Mouse (Mus musculus): ENCODE data around the gene Tmprss11a. TPM values are rescaled to one million over a fixed set of nuclear protein-coding genes. Genes with fewer than 3 reads are reported as not detected.
A peak's percentile ranks its signal among the peaks of the same experiment; 100 is the strongest.

Tmprss11a gene
- total RNA-seq (2021) = not detected
- long read RNA-seq, experiment 1 = 0 reads
- long read RNA-seq, experiment 2 = 0 reads

- no peak for DNase-seq (ENCODE audit: low spot score in 2 of 2)
These were observed at the start of gene Tmprss11a for GRCm38 (mm10) chr5:86468890-86469289. Gene Tmprss11a (minus strand): TSS chr5:86468990.

- no peak for DNase-seq (ENCODE audit: low spot score in 2 of 2)
These were observed 49.7 kb upstream of the Tmprss11a start, which contains the start of gene Tmprss11g for GRCm38 (mm10) chr5:86518500-86518899. Gene Tmprss11g (minus strand): TSS chr5:86518600.

- DNase-seq (ENCODE audit: low spot score in 2 of 2) = no peak
These were observed 42.7 kb upstream of the Tmprss11a start for GRCm38 (mm10) chr5:86511538-86511937.

DNA sequence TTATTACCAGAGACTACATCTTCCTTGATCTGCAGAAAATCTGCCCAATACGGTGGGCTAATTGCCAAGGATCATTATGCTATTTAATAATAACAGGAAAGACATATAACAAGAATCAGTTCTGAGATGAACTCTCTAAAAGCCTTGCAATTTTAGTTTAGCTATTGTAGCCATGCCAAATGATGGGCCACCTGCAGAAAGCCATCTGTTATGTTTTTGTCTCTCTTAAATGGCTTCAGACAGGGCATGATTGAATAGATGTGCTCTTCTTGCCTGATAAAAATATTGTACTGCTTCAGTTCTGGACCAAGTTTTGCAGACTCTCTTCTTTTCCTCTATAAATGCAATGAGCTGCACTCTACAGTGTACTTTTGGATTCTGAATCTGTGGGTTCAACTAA, 24.7 kb upstream of the Tmprss11a start:
- no peak for DNase-seq (ENCODE audit: low spot score in 2 of 2)

DNA sequence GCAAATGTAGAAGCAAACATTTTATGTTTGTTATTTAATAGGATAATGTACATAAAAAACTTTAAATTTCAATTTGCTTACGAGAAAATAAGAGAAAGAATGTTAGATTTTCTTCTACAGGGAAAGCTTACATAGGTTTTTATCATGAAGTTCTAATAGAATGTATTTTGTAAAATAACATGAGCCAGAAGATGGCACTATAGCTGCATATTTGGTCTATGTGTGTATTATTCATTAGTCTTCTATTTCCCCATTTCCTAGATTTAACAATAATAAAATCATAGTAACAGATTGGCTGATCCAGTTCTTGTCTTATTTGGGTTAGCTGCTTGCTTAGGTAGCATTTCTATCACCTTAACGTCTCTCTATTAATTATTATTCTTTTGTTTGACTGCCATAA, 13.8 kb upstream of the Tmprss11a start:
- no peak for DNase-seq (ENCODE audit: low spot score in 2 of 2)

- DNase-seq (ENCODE audit: low spot score in 2 of 2) = no peak
These were observed 13.2 kb upstream of the Tmprss11a start for GRCm38 (mm10) chr5:86482031-86482430.

GRCm38 (mm10) chr5:86473859-86474258, 5.1 kb upstream of the Tmprss11a start:
- DNase-seq (ENCODE audit: low spot score in 2 of 2) = no peak

- no peak for DNase-seq (ENCODE audit: low spot score in 2 of 2)
These were observed 29.5 kb downstream of the Tmprss11a start for GRCm38 (mm10) chr5:86439306-86439705.

GRCm38 (mm10) chr5:86438548-86438947, 30.2 kb downstream of the Tmprss11a start:
- no peak for DNase-seq (ENCODE audit: low spot score in 2 of 2)

- DNase-seq (ENCODE audit: low spot score in 2 of 2) = peak in 1 of 2 experiments; percentile 12
These were observed 36.1 kb downstream of the Tmprss11a start for GRCm38 (mm10) chr5:86432697-86433096.

GRCm38 (mm10) chr5:86431096-86431495, 37.7 kb downstream of the Tmprss11a start:
- no peak for DNase-seq (ENCODE audit: low spot score in 2 of 2)

GRCm38 (mm10) chr5:86421323-86422028, 47.3 kb downstream of the Tmprss11a start:
- no peak for DNase-seq (ENCODE audit: low spot score in 2 of 2)

GRCm38 (mm10) chr5:86419494-86419893, 49.3 kb downstream of the Tmprss11a start:
- DNase-seq (ENCODE audit: low spot score in 2 of 2) = no peak

- DNase-seq (ENCODE audit: low spot score in 2 of 2) = no peak
These were observed 54.5 kb downstream of the Tmprss11a start for GRCm38 (mm10) chr5:86414280-86414679.

DNA sequence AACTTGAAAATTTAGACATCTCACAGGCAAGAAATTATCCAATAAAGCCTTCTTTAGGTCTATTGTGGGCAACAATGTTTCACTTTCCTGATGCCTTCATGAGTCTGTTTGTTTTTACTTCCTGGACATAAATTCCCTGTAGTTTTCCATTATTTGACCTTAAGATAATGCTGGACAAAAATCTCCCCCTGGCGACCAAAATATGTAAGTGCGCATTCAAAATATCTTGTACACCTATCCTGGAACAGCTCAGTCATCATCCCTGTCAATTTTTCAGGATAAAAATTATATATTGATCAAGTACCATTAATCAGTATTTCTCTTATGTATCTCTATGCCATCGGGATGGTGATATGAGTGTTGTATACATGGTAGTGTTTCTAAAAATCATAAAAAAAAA, 58.0 kb downstream of the Tmprss11a start:
- DNase-seq (ENCODE audit: low spot score in 2 of 2) = peak in 1 of 2 experiments; percentile 21

- DNase-seq (ENCODE audit: low spot score in 2 of 2) = no peak
These were observed 60.8 kb downstream of the Tmprss11a start for GRCm38 (mm10) chr5:86407941-86408340.

GRCm38 (mm10) chr5:86407191-86407590, 61.6 kb downstream of the Tmprss11a start:
- DNase-seq (ENCODE audit: low spot score in 2 of 2) = no peak

GRCm38 (mm10) chr5:86373320-86373719, 95.5 kb downstream of the Tmprss11a start, which contains the start of gene Tmprss11d:
Gene Tmprss11d (minus strand): TSS chr5:86373420.
- no peak for DNase-seq (ENCODE audit: low spot score in 2 of 2)

Other genes with a start within 250 kb of the Tmprss11a start
- gene Tmprss11c, start 179.7 kb downstream of the Tmprss11a start, total RNA-seq (2021) = not detected
- not detected for gene Tmprss11d, start 95.6 kb downstream of the Tmprss11a start, total RNA-seq (2021)
- gene Tmprss11g, start 49.6 kb upstream of the Tmprss11a start, total RNA-seq (2021) = not detected
- not detected for gene Tmprss11f, start 163.4 kb upstream of the Tmprss11a start, total RNA-seq (2021)
- gene Tmprss11b, start 207.4 kb upstream of the Tmprss11a start, total RNA-seq (2021) = not detected